Mouse (Mus musculus) layer of hippocampus, adult 11-12 months (tissue): ENCODE measurements at regions not wholly inside any gene's neighbourhood (a gene's known extent, or its start where the extent isn't known, plus 50 kb on each side); places are given as distances from the start of the nearest gene placed in this dataset.

Experiments
- DNase-seq: peaks from one replicate; pipeline ENCODE4 v3.0.0; 2022; ENCODE audit warnings: low spot score

DNA sequence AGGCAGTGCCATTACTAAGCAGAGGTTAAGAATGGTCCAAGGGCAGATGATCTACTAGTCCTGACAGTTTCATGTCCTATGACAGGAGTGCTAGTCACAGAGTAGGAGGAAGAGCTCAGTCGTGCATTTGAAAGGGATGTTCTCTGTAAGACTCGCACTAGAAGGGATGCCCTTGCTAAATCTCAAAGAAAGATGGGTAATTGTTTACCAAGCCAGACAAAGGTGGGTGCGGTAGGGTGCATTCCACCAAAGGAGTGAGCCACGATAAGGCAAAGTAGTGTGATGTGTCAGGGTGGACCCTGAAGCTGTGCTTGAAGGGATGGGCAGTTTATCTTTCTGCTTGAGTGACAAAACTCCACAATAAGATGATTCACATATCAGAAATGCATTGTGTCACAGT lies 50.5 kb upstream of the Adgrf1 start:
- DNase-seq: no peak
